8 mouse cellular contexts compared by ENCODE assay signal in genomic region chr16:17201977-17202376, GRCm38 (mm10). TPM values are rescaled to one million over a fixed set of nuclear protein-coding genes. Genes with fewer than 3 reads are reported as not detected.
DNase-seq lines count a peak whose midpoint lies in the region; ATAC-seq lines count a peak whose summit lies in the region.

No protein-coding gene starts in this region.

- H3K4me2 ChIP-seq in heart, embryonic 12.5 days = no peak overlapping the region
- no peak overlapping the region for H3K4me2 ChIP-seq in embryonic facial prominence, embryonic 11.5 days (ENCODE audit: low read depth, low read length)
- no peak overlapping the region; the same call in 1 of the 2 replicates for H3K4me2 ChIP-seq in liver, embryonic 15.5 days

- intact Hi-C loops in heart, postnatal 36 days (cut with DNase I) = loop anchor here (10.0 kb wide), 1 partner anchor 203 kb away; the partner anchor contains the start of genes Pi4ka and Snap29

- no peak for DNase-seq in heart, postnatal 36 days
- peak; percentile 85 for DNase-seq in 416B (ENCODE audit: low read depth)
- peak; percentile 31 for DNase-seq in embryonic facial prominence, embryonic 11.5 days (ENCODE audit: low spot score)
- DNase-seq in layer of hippocampus, adult 18-20 months (ENCODE audit: low spot score in 2 of 2) = no peak
- no peak for DNase-seq in ovary, postnatal 14 days (ENCODE audit: low spot score)
- DNase-seq in testis, postnatal 14 days (ENCODE audit: low spot score) = no peak

- WGBS in heart, embryonic 12.5 days = 54% methylated on average over 2 of the region's 2 CpGs
- 67% methylated on average over 2 of the region's 2 CpGs for WGBS in embryonic facial prominence, embryonic 11.5 days
- 55% methylated on average over 2 of the region's 2 CpGs for WGBS in liver, embryonic 15.5 days (ENCODE audit: insufficient replicate concordance)

- no peaks in the 10 kb centered on the region for H3K9me3 ChIP-seq in heart, embryonic 12.5 days (replicated peaks)
- H3K9me3 ChIP-seq in embryonic facial prominence, embryonic 11.5 days (replicated peaks; ENCODE audit: control insufficient read depth, low read length) = no peaks in the 10 kb centered on the region
- no peaks in the 10 kb centered on the region for H3K9me3 ChIP-seq in liver, embryonic 15.5 days (replicated peaks)

- H3K36me3 ChIP-seq in heart, embryonic 12.5 days = no peaks in the 10 kb centered on the region
- H3K36me3 ChIP-seq in embryonic facial prominence, embryonic 11.5 days (replicated peaks; ENCODE audit: control insufficient read depth, insufficient read depth, low read depth, low read length) = no peaks in the 10 kb centered on the region
- 0 out of 2 replicates have a peak, but pooled peaks cover 8% of the 10 kb centered on the region for H3K36me3 ChIP-seq in liver, embryonic 15.5 days (replicated peaks)

- peaks cover 13% of the 10 kb centered on the region for H3K4me1 ChIP-seq in heart, embryonic 12.5 days (replicated peaks)
- no peaks in the 10 kb centered on the region for H3K4me1 ChIP-seq in embryonic facial prominence, embryonic 11.5 days (ENCODE audit: control insufficient read depth, insufficient read depth, low read length)
- peaks cover 33% of the 10 kb centered on the region for H3K4me1 ChIP-seq in liver, embryonic 15.5 days (replicated peaks)

- no peak overlapping the region for H3K9ac ChIP-seq in heart, embryonic 12.5 days
- no peak overlapping the region for H3K9ac ChIP-seq in embryonic facial prominence, embryonic 11.5 days (replicated peaks; ENCODE audit: low read length)
- H3K9ac ChIP-seq in liver, embryonic 15.5 days = no peak overlapping the region

- peaks cover 10% of the 10 kb centered on the region for H3K27me3 ChIP-seq in heart, embryonic 12.5 days (replicated peaks)
- no peaks in the 10 kb centered on the region for H3K27me3 ChIP-seq in embryonic facial prominence, embryonic 11.5 days (ENCODE audit: control insufficient read depth, insufficient read depth, low read length)
- peaks cover 12% of the 10 kb centered on the region for H3K27me3 ChIP-seq in liver, embryonic 15.5 days

- H3K27ac ChIP-seq in heart, embryonic 12.5 days (ENCODE audit: poor library complexity, severe bottlenecking) = no peak overlapping the region
- H3K27ac ChIP-seq in embryonic facial prominence, embryonic 11.5 days (replicated peaks; ENCODE audit: low read depth, low read length) = no peak overlapping the region
- peak overlapping the region; percentile 19; the same call in 1 of the 2 replicates for H3K27ac ChIP-seq in liver, embryonic 15.5 days (replicated peaks)

- 0 out of 2 replicates have a peak overlapping the region, but pooled peaks have one; percentile 86 for H3K4me3 ChIP-seq in heart, embryonic 12.5 days
- no peak overlapping the region for H3K4me3 ChIP-seq in embryonic facial prominence, embryonic 11.5 days (ENCODE audit: low read depth, low read length)
- peak overlapping the region; percentile 93 for H3K4me3 ChIP-seq in liver, embryonic 15.5 days (replicated peaks)

- ATAC-seq in heart, embryonic 12.5 days (ENCODE audit: insufficient number of reproducible peaks, low FRiP score) = no peak
- ATAC-seq in embryonic facial prominence, embryonic 11.5 days (replicated peaks; ENCODE audit: insufficient number of reproducible peaks, low FRiP score, low TSS enrichment, low read depth) = no peak
- ATAC-seq in liver, embryonic 15.5 days (ENCODE audit: insufficient read depth) = no peak

RNA-seq across cellular contexts. Expression of gene Ube2l3, which starts 0.5 kb away (rescaled TPM):
- 310 and 321 TPM in 2 replicates for polyA plus RNA-seq in heart, embryonic 12.5 days (2016; fragmentation: Nextera tagmentation; extraction: Ambion mirVana)
- 100 to 1,000 TPM; 110 to 125 TPM for total RNA-seq in heart, postnatal 36 days (2021)
- 425 and 458 TPM in 2 replicates for polyA plus RNA-seq in embryonic facial prominence, embryonic 11.5 days (2014; fragmentation: Nextera tagmentation; extraction: Ambion mirVana)
- polyA plus RNA-seq in liver, embryonic 15.5 days (2015; fragmentation: Nextera tagmentation; extraction: Ambion mirVana) = 169 and 186 TPM in 2 replicates
- 100 to 1,000 TPM; 148 to 155 TPM for total RNA-seq in layer of hippocampus, adult 18-20 months (2021)

RNA-seq across cellular contexts. Expression of gene Rimbp3, which starts 6.4 kb away (rescaled TPM):
- 0.24 and 0.26 TPM in 2 replicates for polyA plus RNA-seq in heart, embryonic 12.5 days (2016; fragmentation: Nextera tagmentation; extraction: Ambion mirVana)
- total RNA-seq in heart, postnatal 36 days (2021) = under 1 TPM; 0.08 to 0.25 TPM
- 0.41 and 0.47 TPM in 2 replicates for polyA plus RNA-seq in embryonic facial prominence, embryonic 11.5 days (2014; fragmentation: Nextera tagmentation; extraction: Ambion mirVana)
- polyA plus RNA-seq in liver, embryonic 15.5 days (2015; fragmentation: Nextera tagmentation; extraction: Ambion mirVana) = 0.06 and 0.09 TPM in 2 replicates
- total RNA-seq in layer of hippocampus, adult 18-20 months (2021) = 1 to 10 TPM; 3.4 to 3.7 TPM

RNA-seq across cellular contexts. Expression of gene Hic2, which starts 31.4 kb away (rescaled TPM):
- 6.5 and 7.0 TPM in 2 replicates for polyA plus RNA-seq in heart, embryonic 12.5 days (2016; fragmentation: Nextera tagmentation; extraction: Ambion mirVana)
- 1 to 10 TPM; 2.2 to 2.3 TPM for total RNA-seq in heart, postnatal 36 days (2021)
- polyA plus RNA-seq in embryonic facial prominence, embryonic 11.5 days (2014; fragmentation: Nextera tagmentation; extraction: Ambion mirVana) = 6.1 and 7.8 TPM in 2 replicates
- 2.6 and 3.6 TPM in 2 replicates for polyA plus RNA-seq in liver, embryonic 15.5 days (2015; fragmentation: Nextera tagmentation; extraction: Ambion mirVana)
- 1 to 10 TPM; 4.9 to 6.0 TPM for total RNA-seq in layer of hippocampus, adult 18-20 months (2021)

RNA-seq across cellular contexts. Expression of gene Ccdc116, which starts 54.9 kb away (rescaled TPM):
- polyA plus RNA-seq in heart, embryonic 12.5 days (2016; fragmentation: Nextera tagmentation; extraction: Ambion mirVana) = 0.27 and 0.33 TPM in 2 replicates
- not detected for total RNA-seq in heart, postnatal 36 days (2021)
- polyA plus RNA-seq in embryonic facial prominence, embryonic 11.5 days (2014; fragmentation: Nextera tagmentation; extraction: Ambion mirVana) = 0.24 and 0.49 TPM in 2 replicates
- polyA plus RNA-seq in liver, embryonic 15.5 days (2015; fragmentation: Nextera tagmentation; extraction: Ambion mirVana) = 0.26 and 0.47 TPM in 2 replicates
- total RNA-seq in layer of hippocampus, adult 18-20 months (2021) = 1 to 10 TPM; 1.9 to 2.7 TPM

RNA-seq across cellular contexts. Expression of gene Ydjc, which starts 57.6 kb away (rescaled TPM):
- 4.6 and 5.4 TPM in 2 replicates for polyA plus RNA-seq in heart, embryonic 12.5 days (2016; fragmentation: Nextera tagmentation; extraction: Ambion mirVana)
- 1 to 10 TPM; 1.6 to 1.7 TPM for total RNA-seq in heart, postnatal 36 days (2021)
- 6.2 and 8.8 TPM in 2 replicates for polyA plus RNA-seq in embryonic facial prominence, embryonic 11.5 days (2014; fragmentation: Nextera tagmentation; extraction: Ambion mirVana)
- polyA plus RNA-seq in liver, embryonic 15.5 days (2015; fragmentation: Nextera tagmentation; extraction: Ambion mirVana) = 6.9 TPM in 2 replicates
- 10 to 100 TPM; 24.2 to 26.5 TPM for total RNA-seq in layer of hippocampus, adult 18-20 months (2021)

Comparison
In these comparisons a context has a peak if more than half of its experiments do, and no peak if none do; other contexts are left out.
1. DNase-seq: peak in 416B (single experiment) and embryonic facial prominence, embryonic 11.5 days (single experiment); none in heart, postnatal 36 days (0 of 2), layer of hippocampus, adult 18-20 months (0 of 2), ovary, postnatal 14 days (single experiment) and testis, postnatal 14 days (single experiment).